Mouse (Mus musculus) liver, embryonic 15.5 days (tissue): ENCODE measurements at regions not wholly inside any gene's neighbourhood (a gene's known extent, or its start where the extent isn't known, plus 50 kb on each side); places are given as distances from the start of the nearest gene placed in this dataset.

Experiments
- ATAC-seq: fragments of 200-750 bp; cut with Nextera tagmentation; 2 replicates; pipeline ENCODE4 v1.8.0; 2017; ENCODE audit warnings: moderate number of reproducible peaks, mild to moderate bottlenecking, moderate library complexity; ENCODE audit not compliant: insufficient read depth
- H3K27ac ChIP-seq: fragments of 300-500 bp; sonication (generic); replicated peaks from 2 replicates; pipeline ENCODE4 v1.5.1; 2015; ENCODE audit warnings: mild to moderate bottlenecking, inconsistent platforms
- H3K27me3 ChIP-seq: fragments of 300-500 bp; sonication (generic); 2 replicates; pipeline ENCODE4 v1.6.1; 2015; ENCODE audit warnings: mild to moderate bottlenecking, inconsistent platforms
- H3K36me3 ChIP-seq: fragments of 300-500 bp; sonication (generic); replicated peaks from 2 replicates; pipeline ENCODE4 v1.6.1; 2015; ENCODE audit warnings: moderate library complexity, mild to moderate bottlenecking, inconsistent platforms
- H3K4me1 ChIP-seq: fragments of 300-500 bp; sonication (generic); replicated peaks from 2 replicates; pipeline ENCODE4 v1.6.1; 2015; ENCODE audit warnings: inconsistent platforms
- H3K4me2 ChIP-seq: fragments of 300-500 bp; sonication (generic); 2 replicates; pipeline ENCODE4 v1.6.1; 2015; ENCODE audit warnings: moderate library complexity, mild to moderate bottlenecking, inconsistent platforms
- H3K4me3 ChIP-seq: fragments of 300-500 bp; sonication (generic); replicated peaks from 2 replicates; pipeline ENCODE4 v1.5.1; 2015; ENCODE audit warnings: mild to moderate bottlenecking, inconsistent platforms
- H3K9ac ChIP-seq: fragments of 300-500 bp; sonication (generic); 2 replicates; pipeline ENCODE4 v1.6.1; 2015; ENCODE audit warnings: moderate library complexity, mild to moderate bottlenecking, inconsistent platforms
- H3K9me3 ChIP-seq: fragments of 300-500 bp; sonication (generic); replicated peaks from 2 replicates; pipeline ENCODE4 v1.6.1; 2016; ENCODE audit warnings: inconsistent platforms
- WGBS: fragments of 180-500 bp; shearing (Covaris S2); methylation state at CpG from one replicate; pipeline ENCODE4 v1.1.7; 2015; ENCODE audit warnings: mixed read lengths; ENCODE audit not compliant: insufficient replicate concordance; 5-methylcytosine and 5-hydroxymethylcytosine counted together

- ATAC-seq: no peak
Measured at GRCm38 (mm10) chr6:98688624-98689023, 346.1 kb upstream of the Gm765 start.

GRCm38 (mm10) chr6:98666388-98666989 is 323.9 kb upstream of the Gm765 start:
- Histone ChIP-seq H3K9ac (no peak overlapping the region), H3K27me3 (no peaks in the 10 kb centered on the region), H3K4me1 (no peaks in the 10 kb centered on the region), H3K4me3 (no peak overlapping the region), H3K4me2 (no peak overlapping the region), H3K9me3 (no peaks in the 10 kb centered on the region), H3K36me3 (no peaks in the 10 kb centered on the region), H3K27ac (no peak overlapping the region)
- WGBS: 20% methylated on average over 11 of the region's 11 CpGs
- no peak for ATAC-seq

More at GRCm38 (mm10) chr6:98688624-98689023, 346.1 kb upstream of the Gm765 start:
- Histone ChIP-seq H3K4me3 (no peak overlapping the region), H3K9me3 (no peaks in the 10 kb centered on the region), H3K4me2 (no peak overlapping the region), H3K27ac (no peak overlapping the region), H3K4me1 (no peaks in the 10 kb centered on the region), H3K36me3 (no peaks in the 10 kb centered on the region), H3K27me3 (no peaks in the 10 kb centered on the region), H3K9ac (no peak overlapping the region)
- 58% methylated on average over 2 of the region's 2 CpGs for WGBS

GRCm38 (mm10) chr6:98651827-98652226 is 309.3 kb upstream of the Gm765 start:
- Histone ChIP-seq H3K4me3 (no peak overlapping the region), H3K36me3 (no peaks in the 10 kb centered on the region), H3K27ac (no peak overlapping the region), H3K4me1 (no peaks in the 10 kb centered on the region), H3K9me3 (no peaks in the 10 kb centered on the region), H3K27me3 (no peaks in the 10 kb centered on the region), H3K4me2 (no peak overlapping the region), H3K9ac (no peak overlapping the region)
- WGBS: 51% methylated on average over 3 of the region's 3 CpGs
- no peak for ATAC-seq

- Histone ChIP-seq H3K4me1 (no peaks in the 10 kb centered on the region), H3K36me3 (no peaks in the 10 kb centered on the region), H3K9ac (no peak overlapping the region), H3K9me3 (no peaks in the 10 kb centered on the region), H3K4me3 (no peak overlapping the region), H3K27ac (no peak overlapping the region), H3K27me3 (no peaks in the 10 kb centered on the region), H3K4me2 (no peak overlapping the region)
- no peak for ATAC-seq
Measured at GRCm38 (mm10) chr6:98651315-98651714, 308.8 kb upstream of the Gm765 start.

- Histone ChIP-seq H3K9ac (no peak overlapping the region), H3K27ac (no peak overlapping the region), H3K4me1 (no peaks in the 10 kb centered on the region), H3K4me3 (no peak overlapping the region), H3K9me3 (no peaks in the 10 kb centered on the region), H3K36me3 (no peaks in the 10 kb centered on the region), H3K4me2 (no peak overlapping the region), H3K27me3 (no peaks in the 10 kb centered on the region)
- 71% methylated on average over 5 of the region's 5 CpGs for WGBS
- no peak for ATAC-seq
Measured at GRCm38 (mm10) chr6:98640316-98640715, 297.8 kb upstream of the Gm765 start.

GRCm38 (mm10) chr6:98635816-98636215 is 293.3 kb upstream of the Gm765 start:
- no peak for ATAC-seq
- Histone ChIP-seq H3K4me1 (no peaks in the 10 kb centered on the region), H3K9me3 (no peaks in the 10 kb centered on the region), H3K4me2 (no peak overlapping the region), H3K27me3 (no peaks in the 10 kb centered on the region), H3K36me3 (no peaks in the 10 kb centered on the region), H3K9ac (no peak overlapping the region), H3K4me3 (no peak overlapping the region), H3K27ac (no peak overlapping the region)
- 56% methylated on average over 6 of the region's 6 CpGs for WGBS

- ATAC-seq: no peak
- no peaks in the 10 kb centered on the region for H3K4me1 ChIP-seq
- no peaks in the 10 kb centered on the region for H3K36me3 ChIP-seq
- 45% methylated on average over 18 of the region's 18 CpGs for WGBS
- no peaks in the 10 kb centered on the region for H3K27me3 ChIP-seq
- no peaks in the 10 kb centered on the region for H3K9me3 ChIP-seq
- H3K27ac ChIP-seq: no peak overlapping the region
- no peak overlapping the region for H3K4me3 ChIP-seq
- H3K9ac ChIP-seq: no peak overlapping the region
- H3K4me2 ChIP-seq: no peak overlapping the region
Measured at GRCm38 (mm10) chr6:98632278-98633063, 289.9 kb upstream of the Gm765 start.

- no peaks in the 10 kb centered on the region for H3K36me3 ChIP-seq
- no peaks in the 10 kb centered on the region for H3K4me1 ChIP-seq
- H3K4me2 ChIP-seq: no peak overlapping the region
- no peaks in the 10 kb centered on the region for H3K9me3 ChIP-seq
- no peak overlapping the region for H3K9ac ChIP-seq
- H3K27ac ChIP-seq: no peak overlapping the region
- ATAC-seq: no peak
- no peak overlapping the region for H3K4me3 ChIP-seq
- 69% methylated on average over 8 of the region's 8 CpGs for WGBS
- H3K27me3 ChIP-seq: no peaks in the 10 kb centered on the region
Measured at GRCm38 (mm10) chr6:98631269-98631668, 288.7 kb upstream of the Gm765 start.

- 38% methylated on average over 4 of the region's 4 CpGs for WGBS
- no peak for ATAC-seq
- H3K4me3 ChIP-seq: no peak overlapping the region
- no peak overlapping the region for H3K9ac ChIP-seq
- H3K27me3 ChIP-seq: no peaks in the 10 kb centered on the region
- H3K4me2 ChIP-seq: no peak overlapping the region
- no peak overlapping the region for H3K27ac ChIP-seq
- H3K9me3 ChIP-seq: no peaks in the 10 kb centered on the region
- H3K36me3 ChIP-seq: no peaks in the 10 kb centered on the region
- no peaks in the 10 kb centered on the region for H3K4me1 ChIP-seq
Measured at GRCm38 (mm10) chr6:98629646-98630045, 287.1 kb upstream of the Gm765 start.

- ATAC-seq: no peak
- Histone ChIP-seq H3K9ac (no peak overlapping the region), H3K9me3 (no peaks in the 10 kb centered on the region), H3K4me1 (no peaks in the 10 kb centered on the region), H3K27me3 (no peaks in the 10 kb centered on the region), H3K4me2 (no peak overlapping the region), H3K27ac (no peak overlapping the region), H3K4me3 (no peak overlapping the region), H3K36me3 (no peaks in the 10 kb centered on the region)
- WGBS: 66% methylated on average over 10 of the region's 10 CpGs
Measured at GRCm38 (mm10) chr6:98626435-98626834, 283.9 kb upstream of the Gm765 start.

- no peak overlapping the region for H3K4me3 ChIP-seq
- no peak overlapping the region for H3K27ac ChIP-seq
- 79% methylated on average over 3 of the region's 3 CpGs for WGBS
- no peaks in the 10 kb centered on the region for H3K9me3 ChIP-seq
- H3K4me2 ChIP-seq: no peak overlapping the region
- no peaks in the 10 kb centered on the region for H3K4me1 ChIP-seq
- no peaks in the 10 kb centered on the region for H3K27me3 ChIP-seq
- no peak overlapping the region for H3K9ac ChIP-seq
- H3K36me3 ChIP-seq: no peaks in the 10 kb centered on the region
- ATAC-seq: no peak
Measured at GRCm38 (mm10) chr6:98620886-98621285, 278.3 kb upstream of the Gm765 start.

GRCm38 (mm10) chr6:98613030-98613429 is 270.5 kb upstream of the Gm765 start:
- Histone ChIP-seq H3K4me1 (no peaks in the 10 kb centered on the region), H3K4me3 (no peak overlapping the region), H3K9ac (no peak overlapping the region), H3K4me2 (no peak overlapping the region), H3K27ac (no peak overlapping the region), H3K36me3 (no peaks in the 10 kb centered on the region), H3K9me3 (no peaks in the 10 kb centered on the region), H3K27me3 (no peaks in the 10 kb centered on the region)
- ATAC-seq: no peak
- WGBS: 67% methylated on average over 10 of the region's 10 CpGs
